Mouse (Mus musculus) C2C12 (cell line): Measurements from ENCODE around the gene Arhgdib. TPM values are rescaled to one million over a fixed set of nuclear protein-coding genes. Genes with fewer than 3 reads are reported as not detected.

ENCODE experiments used
- H3K27me3 ChIP-seq: one replicate; pipeline ENCODE4 v1.6.1; 2011; ENCODE audit not compliant: control insufficient read depth, insufficient read depth, insufficient read length
- H3K36me3 ChIP-seq: one replicate; pipeline ENCODE4 v1.6.1; 2011; ENCODE audit not compliant: control insufficient read depth, insufficient read depth
- H3K4me3 ChIP-seq: one replicate; pipeline ENCODE4 v1.5.1; 2011; ENCODE audit warnings: mild to moderate bottlenecking, control low read depth; ENCODE audit not compliant: poor library complexity, insufficient read depth, severe bottlenecking
- H3K79me2 ChIP-seq: one replicate; pipeline ENCODE4 v1.6.1; 2011; ENCODE audit not compliant: control insufficient read depth, insufficient read depth
- H3K79me3 ChIP-seq: one replicate; pipeline ENCODE4 v1.6.1; 2011; ENCODE audit warnings: low read depth, control low read depth
- H3ac ChIP-seq: one replicate; pipeline ENCODE3; 2011; ENCODE audit warnings: low read depth; ENCODE audit not compliant: control insufficient read depth, insufficient read length
- CEBPB ChIP-seq: IDR thresholded peaks from one replicate; pipeline ENCODE4 v1.6.1; 2011; ENCODE audit warnings: low read depth, mild to moderate bottlenecking, control low read depth, moderate library complexity
- CTCF ChIP-seq: IDR thresholded peaks from one replicate; pipeline ENCODE4 v1.5.1; 2011; ENCODE audit not compliant: control insufficient read depth, insufficient read depth, insufficient read length
- FOSL1 ChIP-seq: IDR thresholded peaks from one replicate; pipeline ENCODE4 v1.8.0; 2011; ENCODE audit warnings: mild to moderate bottlenecking, low read length; ENCODE audit not compliant: poor library complexity, insufficient read depth, severe bottlenecking
- MAX ChIP-seq: IDR thresholded peaks from one replicate; pipeline ENCODE4 v1.6.1; 2011; ENCODE audit warnings: mild to moderate bottlenecking, control low read depth
- MYOD1 ChIP-seq: IDR thresholded peaks from one replicate; pipeline ENCODE4 v1.6.1; 2011; ENCODE audit warnings: low read depth; ENCODE audit not compliant: control insufficient read depth, insufficient read length
- MYOG ChIP-seq: IDR thresholded peaks from one replicate; pipeline ENCODE4 v1.6.1; 2011; ENCODE audit not compliant: control insufficient read depth, insufficient read length; ENCODE audit errors: extremely low read depth
- USF1 ChIP-seq: IDR thresholded peaks from one replicate; pipeline ENCODE4 v1.6.1; 2011; ENCODE audit warnings: low read depth, mild to moderate bottlenecking, control low read depth, moderate library complexity
- polyA plus RNA-seq: library from polyadenylated mRNA; unstranded; fragments of >200 nt; fragmentation: generic; extraction: Trizol; gene quantifications from one replicate; pipeline ENCODE4 v1.2.1, GENCODE M21; 2012; ENCODE audit warnings: missing spikeins

Gene Arhgdib
- polyA plus RNA-seq, 1 experiment, result 101 TPM

- H3K79me3 ChIP-seq, result no peaks in the 10 kb centered on the region
- no peaks in the 10 kb centered on the region for H3K27me3 ChIP-seq
- no peak overlapping the region for H3K4me3 ChIP-seq
- no peak for TF ChIP-seq CTCF
- no peaks in the 10 kb centered on the region for H3K79me2 ChIP-seq
- H3ac ChIP-seq, result no peak overlapping the region
- no peaks in the 10 kb centered on the region for H3K36me3 ChIP-seq
Observed at GRCm38 (mm10) chr6:136957062-136957461, 15.4 kb upstream of the Arhgdib start.

DNA sequence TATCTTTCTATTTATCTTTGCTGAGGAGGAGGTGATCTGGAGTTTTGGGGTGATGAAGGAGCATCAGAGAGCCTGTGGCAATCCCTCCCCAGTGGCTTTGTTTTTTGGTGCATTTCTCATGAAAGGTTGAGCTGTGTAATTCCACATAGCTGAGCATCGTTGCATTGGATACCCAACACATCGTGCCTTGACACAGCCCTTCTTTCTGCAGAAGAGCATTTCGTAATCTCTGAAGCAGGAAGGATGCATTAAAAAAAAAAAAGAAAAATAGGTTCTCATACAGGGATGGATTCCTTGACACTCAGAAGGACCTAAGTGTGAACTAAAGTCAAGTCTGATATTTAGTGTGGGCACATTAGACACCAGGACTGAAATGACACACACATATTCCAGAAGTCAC lies 13.5 kb upstream of the Arhgdib start:
- H3K36me3 ChIP-seq, result no peaks in the 10 kb centered on the region
- TF ChIP-seq MYOG, result no peak
- no peak for TF ChIP-seq CTCF
- no peak for TF ChIP-seq USF1
- no peak for TF ChIP-seq MYOD1
- no peak for TF ChIP-seq CEBPB
- no peak for TF ChIP-seq MAX
- no peak for TF ChIP-seq FOSL1
- H3K27me3 ChIP-seq, result no peaks in the 10 kb centered on the region
- H3K79me3 ChIP-seq, result no peaks in the 10 kb centered on the region
- no peaks in the 10 kb centered on the region for H3K79me2 ChIP-seq
- no peak overlapping the region for H3K4me3 ChIP-seq
- H3ac ChIP-seq, result no peak overlapping the region

- no peaks in the 10 kb centered on the region for H3K36me3 ChIP-seq
- no peaks in the 10 kb centered on the region for H3K27me3 ChIP-seq
- no peak overlapping the region for H3K4me3 ChIP-seq
- H3ac ChIP-seq, result no peak overlapping the region
- TF ChIP-seq CTCF (no peak), MYOG (no peak)
- H3K79me2 ChIP-seq, result no peaks in the 10 kb centered on the region
- no peaks in the 10 kb centered on the region for H3K79me3 ChIP-seq
Observed at GRCm38 (mm10) chr6:136954715-136955114, 13.0 kb upstream of the Arhgdib start.

- H3K79me2 ChIP-seq, result no peaks in the 10 kb centered on the region
- no peak overlapping the region for H3K4me3 ChIP-seq
- TF ChIP-seq MAX (no peak), CEBPB (no peak), CTCF (no peak), USF1 (no peak), MYOG (no peak), FOSL1 (no peak), MYOD1 (no peak)
- H3ac ChIP-seq, result no peak overlapping the region
- H3K79me3 ChIP-seq, result no peaks in the 10 kb centered on the region
- H3K36me3 ChIP-seq, result no peaks in the 10 kb centered on the region
- no peaks in the 10 kb centered on the region for H3K27me3 ChIP-seq
Observed at GRCm38 (mm10) chr6:136954192-136954591, 12.5 kb upstream of the Arhgdib start.

DNA sequence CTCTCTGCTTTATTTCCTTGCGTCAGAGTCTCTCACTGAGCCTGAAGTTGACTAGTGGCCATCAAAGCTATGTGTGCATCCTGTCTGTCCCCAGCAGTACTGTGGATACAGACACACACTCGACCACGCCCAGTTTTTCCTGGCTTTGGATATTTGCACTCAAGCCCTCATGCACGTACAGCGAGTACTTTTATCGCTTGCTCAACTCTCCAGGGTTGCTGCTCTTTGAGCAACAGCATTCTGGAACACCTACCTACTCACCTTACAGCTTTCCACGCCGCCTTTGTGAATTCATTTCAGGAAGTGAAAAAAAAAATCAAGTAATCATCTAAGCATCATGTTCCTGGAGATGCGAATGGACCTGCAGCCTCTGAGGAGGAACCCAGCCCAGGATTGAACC lies 11.2 kb upstream of the Arhgdib start:
- Histone ChIP-seq H3K27me3 (no peaks in the 10 kb centered on the region), H3K36me3 (no peaks in the 10 kb centered on the region), H3K4me3 (no peak overlapping the region), H3K79me3 (no peaks in the 10 kb centered on the region), H3ac (no peak overlapping the region), H3K79me2 (no peaks in the 10 kb centered on the region)
- no peak for TF ChIP-seq FOSL1
- TF ChIP-seq MAX, result no peak
- no peak for TF ChIP-seq MYOD1

- Histone ChIP-seq H3K79me2 (no peaks in the 10 kb centered on the region), H3K27me3 (no peaks in the 10 kb centered on the region), H3K36me3 (no peaks in the 10 kb centered on the region), H3K4me3 (no peak overlapping the region), H3K79me3 (no peaks in the 10 kb centered on the region), H3ac (no peak overlapping the region)
- TF ChIP-seq MAX (no peak), CEBPB (no peak), MYOD1 (no peak), USF1 (no peak), CTCF (no peak)
Observed at GRCm38 (mm10) chr6:136950171-136950570, 8.5 kb upstream of the Arhgdib start.
